Mouse (Mus musculus): Measurements from ENCODE around the gene Zfp94.

- TF ChIP-seq CTCF (IDR thresholded peaks at IDR 0.05) (no peak), EP300 (IDR thresholded peaks at IDR 0.05) (no peak)
Observed at GRCm38 (mm10) chr7:24271191-24271590, 45.3 kb downstream of the Zfp94 start.

Measured in lung, postnatal 0 days (tissue).